Mouse (Mus musculus): ENCODE results near the gene Slc25a10.

DNA sequence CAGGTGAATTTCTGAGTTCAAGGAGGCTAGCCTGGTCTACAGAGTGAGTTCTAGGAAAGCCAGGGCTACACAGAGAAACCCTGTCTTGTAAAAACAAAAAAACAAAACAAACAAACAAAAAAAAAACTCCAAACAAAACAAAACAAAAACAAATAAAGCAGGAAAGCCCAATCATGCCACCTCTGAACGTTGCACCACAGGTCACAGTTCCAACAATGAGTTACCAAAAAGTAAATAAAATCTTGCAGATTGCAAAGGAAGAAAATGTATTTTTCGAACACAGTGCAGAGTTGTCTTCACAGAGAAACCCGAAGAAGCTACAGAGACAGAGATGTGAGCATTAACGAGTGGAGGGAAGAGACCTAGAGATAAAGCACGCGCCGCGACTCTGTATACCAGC, 30.9 kb downstream of the Slc25a10 start:
- TF ChIP-seq GATA1 (IDR thresholded peaks at IDR 0.05; ENCODE audit: low read length) (no peak), TAL1 (IDR thresholded peaks at IDR 0.05; ENCODE audit: low read length) (no peak)

All from erythroblast, embryonic 14.5 days (primary cell).